Mouse (Mus musculus) CH12.LX (cell line): Measurements from ENCODE around the gene Per1. TPM values are rescaled to one million over a fixed set of nuclear protein-coding genes. Genes with fewer than 3 reads are reported as not detected.

Source experiments
- DNase-seq: peaks from one replicate; pipeline ENCODE4 v3.0.0-alpha.2; 2013; ENCODE audit errors: extremely low read depth
- H3K27ac ChIP-seq: 2 replicates; pipeline ENCODE4 v1.5.1; 2012; ENCODE audit warnings: low read depth, mild to moderate bottlenecking, control low read depth, moderate library complexity; ENCODE audit not compliant: insufficient read depth
- H3K27me3 ChIP-seq: replicated peaks from 2 replicates; pipeline ENCODE3; 2012; ENCODE audit warnings: inconsistent platforms
- H3K36me3 ChIP-seq, 2 experiments: replicated peaks in 1 of 2; 2 replicates each; pipeline versions ENCODE3 to v1.6.1; 2012; ENCODE audit warnings: inconsistent platforms in 1 of 2, low read length in 1 of 2, mild to moderate bottlenecking in 1 of 2, mixed read lengths in 1 of 2, moderate library complexity in 1 of 2; ENCODE audit not compliant: control insufficient read depth in 1 of 2, insufficient read depth in 1 of 2
- H3K4me1 ChIP-seq, 2 experiments: 2 replicates each; pipeline ENCODE4 v1.6.1; 2012; ENCODE audit warnings: inconsistent platforms in 1 of 2, moderate library complexity in 1 of 2; ENCODE audit not compliant: insufficient read depth in 2 of 2, control insufficient read depth in 1 of 2
- H3K4me2 ChIP-seq: 2 replicates; pipeline ENCODE4 v1.6.1; 2012; ENCODE audit warnings: low read depth, mild to moderate bottlenecking, control low read depth; ENCODE audit not compliant: poor library complexity, insufficient read depth, severe bottlenecking
- H3K4me3 ChIP-seq, 3 experiments: fragments of 150-350 bp in 1 of 3; sonication (generic) in 1 of 3; replicated peaks in 1 of 3; 2 replicates each; pipeline versions ENCODE3 to v1.5.1; 2011 to 2012; ENCODE audit warnings: low read depth in 2 of 3, low read length in 2 of 3, mild to moderate bottlenecking in 2 of 3, moderate library complexity in 2 of 3, control low read depth in 1 of 3, improper control_type of control experiment in 1 of 3, inconsistent platforms in 1 of 3, mixed read lengths in 1 of 3; ENCODE audit not compliant: poor library complexity in 1 of 3
- H3K79me2 ChIP-seq: replicated peaks from 2 replicates; pipeline ENCODE4 v1.6.1; 2012; ENCODE audit warnings: mild to moderate bottlenecking, moderate library complexity; ENCODE audit not compliant: control insufficient read depth, poor library complexity, insufficient read depth, severe bottlenecking; ENCODE audit errors: extremely low read depth
- H3K9ac ChIP-seq: 2 replicates; pipeline ENCODE4 v1.6.1; 2012; ENCODE audit warnings: low read depth, mild to moderate bottlenecking, control low read depth, moderate library complexity; ENCODE audit not compliant: insufficient read depth
- H3K9me3 ChIP-seq: replicated peaks from 2 replicates; pipeline ENCODE3; 2012; ENCODE audit warnings: low read length, inconsistent platforms, mixed read lengths
- CHD1 ChIP-seq: IDR thresholded peaks from 2 replicates; pipeline ENCODE4 v1.6.1; 2012; ENCODE audit warnings: low read depth, low read length, improper control_type of control experiment, inconsistent platforms
- CHD2 ChIP-seq: IDR thresholded peaks from 2 replicates; pipeline ENCODE4 v1.6.1; 2011; ENCODE audit warnings: low read length, improper control_type of control experiment
- CTCF ChIP-seq, 2 experiments: IDR thresholded peaks in 1 of 2; conservative IDR thresholded peaks in 1 of 2; 2 replicates each; pipeline ENCODE4 v1.5.1; 2011 to 2012; ENCODE audit warnings: low read depth in 2 of 2, low read length in 2 of 2, improper control_type of control experiment in 1 of 2, inconsistent platforms in 1 of 2, mild to moderate bottlenecking in 1 of 2, moderate library complexity in 1 of 2
- EP300 ChIP-seq: IDR thresholded peaks from 2 replicates; pipeline ENCODE4 v1.6.1; 2011; ENCODE audit warnings: low read length, improper control_type of control experiment
- ETS1 ChIP-seq: conservative IDR thresholded peaks from 2 replicates; pipeline ENCODE4 v1.6.1; 2012; ENCODE audit warnings: low read depth, mild to moderate bottlenecking, inconsistent platforms, low read length, improper control_type of control experiment, moderate library complexity
- JUN ChIP-seq: IDR thresholded peaks from 2 replicates; pipeline ENCODE4 v1.6.1; 2011; ENCODE audit warnings: low read depth, mild to moderate bottlenecking, low read length, improper control_type of control experiment, moderate library complexity; ENCODE audit not compliant: insufficient read depth
- JUND ChIP-seq: conservative IDR thresholded peaks from 2 replicates; pipeline ENCODE4 v1.6.1; 2011; ENCODE audit warnings: low read depth, low read length, improper control_type of control experiment
- MAX ChIP-seq: IDR thresholded peaks from 2 replicates; pipeline ENCODE4 v1.6.1; 2011; ENCODE audit warnings: low read length, improper control_type of control experiment
- MAZ ChIP-seq: IDR thresholded peaks from 2 replicates; pipeline ENCODE4 v1.6.1; 2012; ENCODE audit warnings: low read depth, mild to moderate bottlenecking, inconsistent platforms, low read length, improper control_type of control experiment, moderate library complexity
- MEF2A ChIP-seq: IDR thresholded peaks from 2 replicates; pipeline ENCODE4 v1.6.1; 2014; ENCODE audit warnings: low read depth, mild to moderate bottlenecking, inconsistent platforms, low read length, improper control_type of control experiment, borderline replicate concordance
- MXI1 ChIP-seq: IDR thresholded peaks from 2 replicates; pipeline ENCODE4 v1.6.1; 2011; ENCODE audit warnings: mild to moderate bottlenecking, low read depth, low read length, improper control_type of control experiment
- MYC ChIP-seq: IDR thresholded peaks from 2 replicates; pipeline ENCODE4 v1.6.1; 2011; ENCODE audit warnings: low read depth, mild to moderate bottlenecking, improper control_type of control experiment, low read length
- NELFE ChIP-seq: IDR thresholded peaks from 2 replicates; pipeline ENCODE4 v1.6.1; 2011; ENCODE audit warnings: low read depth, low read length, improper control_type of control experiment
- PAX5 ChIP-seq: IDR thresholded peaks from 2 replicates; pipeline ENCODE4 v1.6.1; 2012; ENCODE audit warnings: low read length, inconsistent platforms, mixed read lengths
- POLR2AphosphoS2 ChIP-seq: IDR thresholded peaks from 2 replicates; pipeline ENCODE4 v1.6.1; 2011; ENCODE audit warnings: low read depth, low read length, improper control_type of control experiment
- SIN3A ChIP-seq: IDR thresholded peaks from 2 replicates; pipeline ENCODE4 v1.6.1; 2012; ENCODE audit warnings: low read length, improper control_type of control experiment, inconsistent platforms
- SMC3 ChIP-seq: IDR thresholded peaks from 2 replicates; pipeline ENCODE4 v1.6.1; 2011; ENCODE audit warnings: low read depth, low read length, improper control_type of control experiment
- TBP ChIP-seq: conservative IDR thresholded peaks from 2 replicates; pipeline ENCODE4 v1.6.1; 2011; ENCODE audit warnings: low read depth, low read length, improper control_type of control experiment
- UBTF ChIP-seq: IDR thresholded peaks from 2 replicates; pipeline ENCODE4 v1.6.1; 2012; ENCODE audit warnings: low read depth, mild to moderate bottlenecking, inconsistent platforms, low read length, improper control_type of control experiment, moderate library complexity
- USF1 ChIP-seq: IDR thresholded peaks from 2 replicates; pipeline ENCODE4 v1.6.1; 2014; ENCODE audit warnings: low read depth, mild to moderate bottlenecking, inconsistent platforms, low read length, improper control_type of control experiment
- ZC3H11A ChIP-seq: IDR thresholded peaks from 2 replicates; pipeline ENCODE4 v1.6.1; 2012; ENCODE audit warnings: low read depth, mild to moderate bottlenecking, inconsistent platforms, low read length, improper control_type of control experiment
- ZKSCAN1 ChIP-seq: IDR thresholded peaks from 2 replicates; pipeline ENCODE4 v1.6.1; 2012; ENCODE audit warnings: low read depth, inconsistent platforms, low read length, improper control_type of control experiment, borderline replicate concordance
- ZMIZ1 ChIP-seq: IDR thresholded peaks from 2 replicates; pipeline ENCODE4 v1.6.1; 2012; ENCODE audit warnings: low read depth, mild to moderate bottlenecking, inconsistent platforms, low read length, improper control_type of control experiment
- dilution Hi-C: fragments of 300-500 bp; cut with MboI; formaldehyde crosslinking; loops from 2 replicates; pipeline ENCODE4 v1.14.3; 2020; ENCODE audit warnings: low sequenced_read_pairs; ENCODE audit not compliant: extremely low pct_unique_long_range_greater_than_20kb, extremely low pct_ligation_motif_present
- in situ Hi-C: fragments of 300-500 bp; cut with MboI; formaldehyde crosslinking; loops from 3 replicates; pipeline ENCODE4 v1.14.3; 2019; ENCODE audit warnings: low sequenced_read_pairs, low pct_ligation_motif_present, low pct_unique_long_range_greater_than_20kb, mixed read lengths
- polyA plus RNA-seq: library from polyadenylated mRNA; unstranded; fragments of >175 nt; gene quantifications from 2 replicates; pipeline ENCODE4 v1.2.1, GENCODE M21; 2012; ENCODE audit warnings: low read depth; ENCODE audit not compliant: insufficient read length
- total RNA-seq, 2 experiments: library from RNA; depleted of rRNA; stranded (reverse); fragments of 300-350 nt in 1 of 2; fragments of >200 nt in 1 of 2; gene quantifications; 2 replicates each; pipeline ENCODE4 v1.2.3; 2012 to 2014

The Per1 gene
- total and polyA plus RNA-seq, 3 experiments = 2.8 to 38.3 (median 11.8) TPM

GRCm38 (mm10) chr11:69047592-69047991 is 47.4 kb upstream of the Per1 start:
- DNase-seq = no peak
- in situ Hi-C loops = no loop called here
- peaks cover 20 to 69% of the 10 kb centered on the region in 2 experiments for H3K4me1 ChIP-seq
- TF ChIP-seq UBTF (no peak), MYC (no peak), ZC3H11A (no peak), ETS1 (no peak), MEF2A (no peak), ZMIZ1 (no peak)
- TF ChIP-seq, all 38 proteins: peak for 0
- H3K4me3 ChIP-seq = peak overlapping the region in 2 of 3 experiments; percentile 6 to 20
- dilution Hi-C loops = no loop called here
- H3K36me3 ChIP-seq = peaks cover 39 to 52% of the 10 kb centered on the region in 2 experiments
- peaks cover 55% of the 10 kb centered on the region for H3K79me2 ChIP-seq
- H3K27me3 ChIP-seq = no peaks in the 10 kb centered on the region
- peak overlapping the region; percentile 93 for H3K4me2 ChIP-seq
- H3K9ac ChIP-seq = peak overlapping the region; percentile 75; the same call in 1 of the 2 replicates
- H3K27ac ChIP-seq = no peak overlapping the region
- no peaks in the 10 kb centered on the region for H3K9me3 ChIP-seq

DNA sequence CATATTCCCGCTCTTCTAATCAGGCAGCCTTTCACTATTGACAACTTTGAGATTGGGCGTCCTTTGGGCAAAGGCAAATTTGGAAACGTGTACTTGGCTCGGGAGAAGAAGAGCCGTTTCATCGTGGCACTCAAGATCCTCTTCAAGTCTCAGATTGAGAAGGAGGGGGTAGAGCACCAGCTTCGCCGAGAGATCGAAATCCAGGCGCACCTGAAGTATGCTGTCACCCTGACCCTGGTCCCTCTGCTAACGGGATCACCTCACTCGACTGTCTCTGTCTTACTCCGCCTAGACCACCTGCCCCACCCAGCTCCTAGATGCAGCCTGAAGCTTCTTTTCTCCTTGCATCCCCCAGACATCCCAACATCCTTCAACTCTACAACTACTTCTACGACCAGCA is 46.9 kb upstream of the Per1 start:
- Histone ChIP-seq H3K27ac (no peak overlapping the region), H3K4me3 (no peak overlapping the region), H3K36me3 (peaks cover 39 to 58% of the 10 kb centered on the region in 2 experiments), H3K79me2 (peaks cover 55% of the 10 kb centered on the region), H3K4me1 (peaks cover 20 to 69% of the 10 kb centered on the region in 2 experiments), H3K9ac (no peak overlapping the region), H3K4me2 (no peak overlapping the region), H3K9me3 (no peaks in the 10 kb centered on the region), H3K27me3 (no peaks in the 10 kb centered on the region)
- no peak for TF ChIP-seq SIN3A
- DNase-seq = no peak
- in situ Hi-C loops = no loop called here
- dilution Hi-C loops = no loop called here

DNA sequence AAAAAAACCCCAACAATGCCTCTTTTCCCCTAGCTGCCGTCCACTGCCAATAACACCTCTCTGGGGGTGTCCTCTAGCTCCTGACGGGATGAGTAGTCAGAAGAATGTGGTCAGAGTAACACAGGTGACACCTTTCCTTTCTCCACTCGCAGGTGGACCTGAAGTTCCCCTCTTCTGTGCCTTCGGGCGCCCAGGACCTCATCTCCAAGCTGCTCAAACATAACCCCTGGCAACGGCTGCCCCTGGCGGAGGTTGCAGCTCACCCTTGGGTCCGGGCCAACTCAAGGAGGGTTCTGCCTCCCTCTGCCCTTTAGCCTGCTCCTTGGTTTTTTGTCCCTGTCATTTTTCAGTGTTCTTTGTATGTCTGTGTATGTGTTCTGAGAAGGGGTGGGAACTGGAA is 44.3 kb upstream of the Per1 start:
- Histone ChIP-seq H3K4me1 (peaks cover 16 to 65% of the 10 kb centered on the region in 2 experiments), H3K4me2 (no peak overlapping the region), H3K79me2 (peaks cover 53% of the 10 kb centered on the region), H3K4me3 (no peak overlapping the region), H3K27ac (no peak overlapping the region), H3K9me3 (no peaks in the 10 kb centered on the region), H3K36me3 (peaks cover 42 to 76% of the 10 kb centered on the region in 2 experiments), H3K9ac (no peak overlapping the region), H3K27me3 (no peaks in the 10 kb centered on the region)
- in situ Hi-C loops = no loop called here
- TF ChIP-seq MAZ (no peak), ZKSCAN1 (no peak), JUN (no peak), JUND (no peak), POLR2AphosphoS2 (no peak), MXI1 (no peak), CHD2 (no peak), ZC3H11A (no peak), SMC3 (no peak), TBP (no peak), CHD1 (no peak), PAX5 (no peak), MAX (no peak), CTCF (conservative IDR thresholded peaks at IDR 0.05 in 1 of 2, IDR thresholded peaks at IDR 0.05 in 1 of 2; ENCODE audit: low read depth in 2 of 2, low read length in 2 of 2) (no peak), EP300 (no peak), ETS1 (no peak), USF1 (no peak), NELFE (no peak), UBTF (no peak)
- no peak for DNase-seq
- dilution Hi-C loops = no loop called here
